Mouse (Mus musculus): ENCODE results near the gene Cipc. TPM values are rescaled to one million over a fixed set of nuclear protein-coding genes. Genes with fewer than 3 reads are reported as not detected.
A peak's percentile ranks its signal among the peaks of the same experiment; 100 is the strongest.

Gene Cipc
- polyA plus RNA-seq, 1 experiment: 52.3 TPM

- DNase-seq (ENCODE audit: low spot score): no peak
Measured at GRCm38 (mm10) chr12:86931919-86932574, 14.8 kb upstream of the Cipc start.

- DNase-seq (ENCODE audit: low spot score): no peak
Measured at GRCm38 (mm10) chr12:86932575-86932952, 14.3 kb upstream of the Cipc start.

- DNase-seq (ENCODE audit: low spot score): no peak
Measured at GRCm38 (mm10) chr12:86934748-86935147, 12.1 kb upstream of the Cipc start.

- no peak for DNase-seq (ENCODE audit: low spot score)
Measured at GRCm38 (mm10) chr12:86935692-86936282, 11.1 kb upstream of the Cipc start.

GRCm38 (mm10) chr12:86936587-86937343 is 10.1 kb upstream of the Cipc start:
- no peak for DNase-seq (ENCODE audit: low spot score)

GRCm38 (mm10) chr12:86938571-86938970 is 8.3 kb upstream of the Cipc start:
- no peak for DNase-seq (ENCODE audit: low spot score)

GRCm38 (mm10) chr12:86941173-86941572 is 5.7 kb upstream of the Cipc start:
- DNase-seq (ENCODE audit: low spot score): no peak

- DNase-seq (ENCODE audit: low spot score): no peak
Measured at GRCm38 (mm10) chr12:86941734-86942486, 4.9 kb upstream of the Cipc start.

- DNase-seq (ENCODE audit: low spot score): no peak
Measured at GRCm38 (mm10) chr12:86943421-86943820, 3.4 kb upstream of the Cipc start.

GRCm38 (mm10) chr12:86945126-86945525 is 1.7 kb upstream of the Cipc start:
- DNase-seq (ENCODE audit: low spot score): no peak

- no peak for DNase-seq (ENCODE audit: low spot score)
Measured at GRCm38 (mm10) chr12:86946301-86946781, 502 bp upstream of the Cipc start.

GRCm38 (mm10) chr12:86947681-86948401 is 998 bp downstream of the Cipc start:
- peak; percentile 55 for DNase-seq (ENCODE audit: low spot score)

GRCm38 (mm10) chr12:86948627-86949026 is 1.8 kb downstream of the Cipc start:
- DNase-seq (ENCODE audit: low spot score): no peak

- DNase-seq (ENCODE audit: low spot score): no peak
Measured at GRCm38 (mm10) chr12:86949501-86949900, 2.7 kb downstream of the Cipc start.

GRCm38 (mm10) chr12:86950161-86950960 is 3.5 kb downstream of the Cipc start:
- DNase-seq (ENCODE audit: low spot score): no peak

GRCm38 (mm10) chr12:86950961-86951360 is 4.1 kb downstream of the Cipc start:
- DNase-seq (ENCODE audit: low spot score): no peak

- no peak for DNase-seq (ENCODE audit: low spot score)
Measured at GRCm38 (mm10) chr12:86952331-86952850, 5.5 kb downstream of the Cipc start.

- no peak for DNase-seq (ENCODE audit: low spot score)
Measured at GRCm38 (mm10) chr12:86955894-86956293, 9.1 kb downstream of the Cipc start.

GRCm38 (mm10) chr12:86958558-86958957 is 11.7 kb downstream of the Cipc start:
- no peak for DNase-seq (ENCODE audit: low spot score)

- DNase-seq (ENCODE audit: low spot score): no peak
Measured at GRCm38 (mm10) chr12:86959661-86960060, 12.8 kb downstream of the Cipc start.
